Mouse (Mus musculus) layer of hippocampus, adult 18-20 months (tissue): ENCODE data around the gene Herc6. TPM values are rescaled to one million over a fixed set of nuclear protein-coding genes. Genes with fewer than 3 reads are reported as not detected.

Source experiments
- total RNA-seq, 2 experiments: library from RNA; stranded (reverse); gene quantifications; 2 replicates each; pipeline ENCODE4 v1.2.3; 2021

Herc6 gene
- total RNA-seq, 2 experiments from 2014 or later: 7.6 TPM

Other genes with a start within 250 kb of the Herc6 start
- gene Vmn1r17, start 217.3 kb upstream of the Herc6 start, total RNA-seq: not detected
- gene Vmn1r18, start 185.2 kb upstream of the Herc6 start, total RNA-seq: under 1 TPM in 1 of 2 experiments, not detected in 1; 0.03 TPM
- gene Vmn1r19, start 177.2 kb upstream of the Herc6 start, total RNA-seq: not detected
- not detected for gene Vmn1r20, start 152.1 kb upstream of the Herc6 start, total RNA-seq
- 10 to 100 TPM; 73.7 to 85.4 TPM for gene Ppm1k, start 45.5 kb upstream of the Herc6 start, total RNA-seq
- 1 to 10 TPM; 7.8 to 9.2 TPM for gene Pyurf, start 111.1 kb downstream of the Herc6 start, total RNA-seq
- gene Lancl2, start 121.5 kb downstream of the Herc6 start, total RNA-seq: 10 to 100 TPM; 79.8 to 83.1 TPM
- 10 to 100 TPM; 67.7 to 68.9 TPM for gene Vopp1, start 244.2 kb downstream of the Herc6 start, total RNA-seq